Mouse (Mus musculus): Measurements from ENCODE around the gene Clec12b. TPM values are rescaled to one million over a fixed set of nuclear protein-coding genes. Genes with fewer than 3 reads are reported as not detected.

The Clec12b gene
- total RNA-seq, 2 experiments from 2014 or later, result not detected

Other genes with a start within 250 kb of the Clec12b start
- 10 to 100 TPM; 59.3 to 69.5 TPM for gene Clec2d, start 205.3 kb downstream of the Clec12b start, total RNA-seq (2021)
- gene Cd69, start 110.4 kb downstream of the Clec12b start, total RNA-seq (2021), result under 1 TPM in 1 of 2 experiments, not detected in 1; 0.31 TPM
- not detected for gene 4922502D21Rik, start 54.1 kb downstream of the Clec12b start, total RNA-seq (2021)
- under 1 TPM; 0.20 to 0.22 TPM for gene Clec12a, start 43.2 kb downstream of the Clec12b start, total RNA-seq (2021)
- gene Clec1b, start 11.4 kb upstream of the Clec12b start, total RNA-seq (2021), result not detected
- gene Clec9a, start 23.0 kb upstream of the Clec12b start, total RNA-seq (2021), result not detected
- gene Clec1a, start 66.1 kb upstream of the Clec12b start, total RNA-seq (2021), result 1 to 10 TPM; 2.2 to 2.6 TPM
- gene Olr1, start 121.3 kb upstream of the Clec12b start, total RNA-seq (2021), result not detected
- gene Tmem52b, start 126.7 kb upstream of the Clec12b start, total RNA-seq (2021), result not detected
- 10 to 100 TPM; 38.1 to 59.3 TPM for gene Gabarapl1, start 147.3 kb upstream of the Clec12b start, total RNA-seq (2021)
- gene Klre1, start 192.0 kb upstream of the Clec12b start, total RNA-seq (2021), result not detected
- not detected for gene Klrd1, start 205.9 kb upstream of the Clec12b start, total RNA-seq (2021)
- not detected for gene Klrk1, start 238.0 kb upstream of the Clec12b start, total RNA-seq (2021)

Measured in gastrocnemius, postnatal 36 days (tissue).